Mouse (Mus musculus) lung, adult 2 months (tissue): Measurements from ENCODE around the gene Tnfaip8l3.

Experiments used
- CTCF ChIP-seq: fragments of 200-500 bp; IDR thresholded peaks from 2 replicates; pipeline ENCODE4 v1.5.1; 2011; ENCODE audit warnings: mild to moderate bottlenecking, low read length, control low read depth; ENCODE audit not compliant: insufficient read depth
- POLR2A ChIP-seq: fragments of 200-500 bp; IDR thresholded peaks from 2 replicates; pipeline ENCODE4 v1.6.1; 2011; ENCODE audit warnings: low read depth, mild to moderate bottlenecking, control low read depth, low read length, borderline replicate concordance; ENCODE audit errors: extremely low read depth

DNA sequence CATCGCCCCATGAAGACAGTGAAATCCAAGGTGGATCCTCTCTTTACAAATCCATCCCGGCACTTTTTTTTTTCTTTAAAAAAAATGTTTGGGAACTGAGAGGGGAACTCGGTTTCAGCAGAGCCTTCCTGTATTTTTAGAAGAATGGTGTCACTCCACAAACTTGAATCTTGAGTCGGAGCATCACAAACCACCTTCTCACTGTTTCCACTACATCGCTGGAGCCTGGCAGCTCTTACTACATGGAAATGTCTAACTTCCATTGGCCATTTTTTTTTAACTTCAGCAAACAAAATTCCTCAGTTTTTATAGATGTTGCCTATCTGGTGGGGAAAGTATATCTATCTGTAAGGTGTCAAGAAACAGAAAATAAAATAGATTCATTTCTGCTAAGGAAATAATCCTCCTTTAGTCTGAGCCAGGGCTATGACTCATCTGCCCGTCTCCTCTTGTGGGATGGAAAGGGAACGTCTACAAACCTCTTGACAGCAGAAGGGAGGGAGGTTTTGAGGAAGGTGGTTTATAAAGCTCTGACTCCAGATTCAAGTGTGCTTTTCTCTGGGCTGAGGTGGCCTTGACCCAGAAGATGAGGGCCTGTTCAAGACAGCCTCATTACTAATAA lies 3.4 kb upstream of the Tnfaip8l3 start:
- no peak for TF ChIP-seq CTCF
- TF ChIP-seq POLR2A: no peak
